Mouse (Mus musculus) embryonic facial prominence, embryonic 14.5 days (tissue): ENCODE data around the gene Hsd17b6. TPM values are rescaled to one million over a fixed set of nuclear protein-coding genes. Genes with fewer than 3 reads are reported as not detected.
"Not testable (repeated sequence)": the region's sequence is repeated elsewhere in the genome, so short reads cannot be mapped to it uniquely, and the experiment has no call there.

ENCODE experiments used
- ATAC-seq: fragments of 200-750 bp; cut with Nextera tagmentation; 2 replicates; pipeline ENCODE4 v1.8.0; 2017; ENCODE audit warnings: low read depth, moderate number of reproducible peaks, moderate TSS enrichment
- DNase-seq: peaks from one replicate; pipeline ENCODE4 v3.0.0-alpha.2; 2015; ENCODE audit warnings: low spot score
- H3K27ac ChIP-seq: fragments of 300-500 bp; sonication (generic); replicated peaks from 2 replicates; pipeline ENCODE4 v1.5.1; 2014; ENCODE audit warnings: low read depth, mild to moderate bottlenecking, low read length, moderate library complexity
- H3K27me3 ChIP-seq: fragments of 300-500 bp; sonication (generic); replicated peaks from 2 replicates; pipeline ENCODE4 v1.6.1; 2014; ENCODE audit warnings: low read length; ENCODE audit not compliant: control insufficient read depth, insufficient read depth
- H3K36me3 ChIP-seq: fragments of 300-500 bp; sonication (generic); 2 replicates; pipeline ENCODE4 v1.6.1; 2014; ENCODE audit warnings: low read length, mixed read lengths; ENCODE audit not compliant: control insufficient read depth, insufficient read depth
- H3K4me1 ChIP-seq: fragments of 300-500 bp; sonication (generic); 2 replicates; pipeline ENCODE4 v1.6.1; 2014; ENCODE audit warnings: antibody characterized with exemption, low read length; ENCODE audit not compliant: control insufficient read depth, insufficient read depth
- H3K4me2 ChIP-seq: fragments of 300-500 bp; sonication (generic); 2 replicates; pipeline ENCODE4 v1.6.1; 2014; ENCODE audit warnings: low read depth, mild to moderate bottlenecking, low read length, moderate library complexity, mixed read lengths
- H3K4me3 ChIP-seq: fragments of 300-500 bp; sonication (generic); 2 replicates; pipeline ENCODE4 v1.5.1; 2014; ENCODE audit warnings: low read depth, mild to moderate bottlenecking, low read length
- H3K9ac ChIP-seq: fragments of 300-500 bp; sonication (generic); 2 replicates; pipeline ENCODE4 v1.6.1; 2014; ENCODE audit warnings: low read depth, mild to moderate bottlenecking, low read length, moderate library complexity, mixed read lengths
- H3K9me3 ChIP-seq: fragments of 300-500 bp; sonication (generic); 2 replicates; pipeline ENCODE4 v1.6.1; 2016; ENCODE audit warnings: low read length; ENCODE audit not compliant: control insufficient read depth
- WGBS: fragments of 180-500 bp; shearing (Covaris S2); extraction: QIAGEN DNeasy Blood & Tissue Kit; methylation state at CpG from one replicate; pipeline ENCODE4 v1.1.7; 2014; 5-methylcytosine and 5-hydroxymethylcytosine counted together
- polyA plus RNA-seq: library from polyadenylated mRNA; unstranded; fragments of >200 nt; fragmentation: Nextera tagmentation; extraction: Ambion mirVana; gene quantifications from 2 replicates; pipeline ENCODE4 v1.2.1, GENCODE M21; 2014

Gene Hsd17b6
- 0.75 TPM in 1 of 2 replicates, not detected in the other for polyA plus RNA-seq

DNA sequence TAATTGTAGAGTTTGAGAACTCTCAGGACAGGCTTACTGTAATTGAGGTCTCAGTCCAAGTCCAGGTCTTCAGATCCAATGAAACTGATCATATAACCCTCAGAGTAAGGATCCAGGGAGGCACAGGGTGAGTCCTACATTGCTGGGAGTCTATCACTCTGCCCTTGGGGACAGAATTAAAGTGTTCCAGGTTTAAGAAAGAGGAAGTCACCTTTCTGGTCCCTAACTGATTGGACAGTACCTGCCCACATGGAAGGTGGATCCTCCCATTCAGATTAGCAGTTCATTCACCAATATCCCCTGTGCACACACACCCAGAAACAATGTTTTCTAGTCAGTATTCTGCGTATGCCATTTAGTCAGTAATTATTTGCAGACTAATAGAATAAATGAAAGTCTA lies at the start of gene Hsd17b6:
Gene Hsd17b6, minus strand, starts transcription at position 166 of the 400 bp plus-strand sequence.
- H3K27me3 ChIP-seq: no peaks in the 10 kb centered on the region
- no peak within 1 kb of the TSS for H3K4me2 ChIP-seq
- H3K4me1 ChIP-seq: no peaks in the 10 kb centered on the region
- no peak for DNase-seq
- no peaks in the 10 kb centered on the region for H3K9me3 ChIP-seq
- H3K9ac ChIP-seq: no peak within 1 kb of the TSS
- ATAC-seq: no peak
- no peaks in the 10 kb centered on the region for H3K36me3 ChIP-seq
- no peak within 1 kb of the TSS for H3K27ac ChIP-seq
- 83% methylated on average over 1 of the region's 1 CpGs for WGBS
- no peak within 1 kb of the TSS for H3K4me3 ChIP-seq

GRCm38 (mm10) chr10:128053001-128053400 lies 45.6 kb upstream of the Hsd17b6 start:
- 94% methylated on average over 8 of the region's 8 CpGs for WGBS
- Histone ChIP-seq H3K9me3 (no peaks in the 10 kb centered on the region), H3K36me3 (peaks cover 34% of the 10 kb centered on the region), H3K27ac (no peak overlapping the region), H3K4me2 (no peak overlapping the region), H3K4me1 (no peaks in the 10 kb centered on the region), H3K27me3 (no peaks in the 10 kb centered on the region), H3K4me3 (no peak overlapping the region), H3K9ac (no peak overlapping the region)
- DNase-seq (no peak), ATAC-seq (no peak)

DNA sequence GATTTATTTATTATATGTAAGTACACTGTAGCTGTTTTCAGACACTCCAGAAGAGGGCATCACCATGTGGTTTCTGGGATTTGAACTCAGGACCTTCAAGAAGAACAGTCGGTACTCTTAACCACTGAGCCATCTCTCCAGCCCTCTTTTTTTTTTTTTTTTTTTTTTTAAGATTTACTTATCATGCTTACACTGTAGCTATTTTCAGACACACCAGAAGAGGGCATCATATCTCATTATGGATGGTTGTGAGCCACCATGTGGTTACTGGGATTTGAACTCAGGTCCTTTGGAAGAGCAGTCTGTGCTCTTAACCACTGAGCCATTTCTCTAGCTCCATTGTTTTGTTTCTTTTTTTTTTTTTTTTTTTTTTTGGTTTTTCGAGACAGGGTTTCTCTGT lies 44.7 kb upstream of the Hsd17b6 start:
- H3K27me3 ChIP-seq, H3K4me3 ChIP-seq, H3K9me3 ChIP-seq, H3K4me1 ChIP-seq, H3K27ac ChIP-seq, H3K9ac ChIP-seq, ATAC-seq, H3K4me2 ChIP-seq, DNase-seq: not testable (repeated sequence)
- peaks cover 42% of the 10 kb centered on the region for H3K36me3 ChIP-seq
- 92% methylated on average over 1 of the region's 2 CpGs for WGBS

DNA sequence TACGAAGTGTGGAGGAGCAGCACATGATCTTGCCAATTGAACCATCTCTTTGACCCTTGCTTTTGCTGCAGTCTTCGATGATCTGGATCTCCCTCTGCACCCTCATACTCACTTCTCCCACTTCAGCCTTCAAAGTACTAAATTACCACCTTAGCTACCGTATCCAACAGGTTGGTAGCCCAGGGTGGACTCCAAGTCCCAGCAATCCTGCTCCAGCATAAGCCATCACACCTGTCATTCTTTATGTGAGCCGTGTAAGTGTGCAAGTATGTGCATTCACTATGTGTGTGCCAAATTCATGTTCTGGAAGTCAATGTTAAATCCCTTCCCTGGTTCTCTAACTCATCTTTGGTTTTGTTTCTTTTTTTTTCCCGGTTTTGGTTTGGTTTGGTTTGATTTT lies 44.2 kb upstream of the Hsd17b6 start:
- 98% methylated on average over 5 of the region's 5 CpGs for WGBS
- H3K4me1 ChIP-seq: no peaks in the 10 kb centered on the region
- DNase-seq (no peak), ATAC-seq (no peak)
- peaks cover 47% of the 10 kb centered on the region for H3K36me3 ChIP-seq
- no peak overlapping the region for H3K9ac ChIP-seq
- H3K27me3 ChIP-seq: no peaks in the 10 kb centered on the region
- H3K9me3 ChIP-seq: no peaks in the 10 kb centered on the region
- H3K27ac ChIP-seq: no peak overlapping the region
- H3K4me2 ChIP-seq: no peak overlapping the region
- H3K4me3 ChIP-seq: no peak overlapping the region

DNA sequence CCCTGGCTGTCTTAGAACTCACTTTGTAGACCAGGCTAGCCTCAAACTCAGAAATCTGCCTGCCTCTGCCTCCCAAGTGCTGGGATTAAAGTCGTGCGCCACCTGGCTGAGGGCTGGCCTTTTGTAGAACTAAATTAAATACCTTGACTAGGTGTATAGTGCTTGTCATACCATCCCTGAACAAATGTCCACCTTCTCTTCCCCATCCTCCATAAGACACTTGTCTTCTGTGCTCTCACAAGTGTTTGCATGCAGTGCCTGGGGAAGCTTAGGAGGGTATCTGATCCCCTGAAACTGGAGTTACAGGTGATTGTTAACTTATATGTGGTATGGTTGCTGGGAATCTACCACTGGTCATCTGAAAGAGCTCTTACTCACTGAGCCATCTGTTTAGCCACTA lies 42.9 kb upstream of the Hsd17b6 start:
- Histone ChIP-seq H3K27ac (no peak overlapping the region), H3K27me3 (no peaks in the 10 kb centered on the region), H3K9me3 (no peaks in the 10 kb centered on the region), H3K36me3 (peaks cover 60% of the 10 kb centered on the region), H3K4me3 (no peak overlapping the region), H3K4me1 (no peaks in the 10 kb centered on the region), H3K4me2 (no peak overlapping the region), H3K9ac (no peak overlapping the region)
- WGBS: 94% methylated on average over 2 of the region's 2 CpGs
- DNase-seq (no peak), ATAC-seq (no peak; the same call in 1 of the 2 replicates)

DNA sequence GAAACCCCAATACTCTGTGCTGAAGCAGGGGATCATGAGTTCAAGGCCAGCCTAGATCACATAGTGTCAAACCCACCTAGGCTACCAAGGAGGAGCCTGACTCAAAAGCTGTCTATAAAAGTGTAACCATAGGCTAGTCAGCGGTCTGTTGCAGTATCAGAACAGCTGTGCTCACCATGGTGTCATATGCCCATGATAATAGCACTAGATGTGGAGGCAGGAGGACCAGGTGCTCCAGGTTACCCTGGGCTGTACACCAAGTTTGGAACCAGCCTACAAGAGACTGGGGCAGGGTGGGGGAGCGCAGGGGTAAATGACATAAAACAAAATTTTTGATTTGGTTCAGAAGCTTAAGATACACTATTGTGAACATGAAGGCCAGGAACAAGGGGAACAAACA lies 42.3 kb upstream of the Hsd17b6 start:
- WGBS: 94% methylated on average over 2 of the region's 2 CpGs

GRCm38 (mm10) chr10:128048157-128048556 lies 40.7 kb upstream of the Hsd17b6 start:
- Histone ChIP-seq H3K9ac (no peak overlapping the region), H3K27ac (no peak overlapping the region), H3K4me2 (no peak overlapping the region), H3K9me3 (no peaks in the 10 kb centered on the region), H3K4me3 (no peak overlapping the region), H3K27me3 (no peaks in the 10 kb centered on the region), H3K4me1 (no peaks in the 10 kb centered on the region), H3K36me3 (peaks cover 82% of the 10 kb centered on the region)
- no peak for ATAC-seq
- no peak for DNase-seq
- WGBS: 95% methylated on average over 8 of the region's 8 CpGs

More for the DNA sequence above, 42.3 kb upstream of the Hsd17b6 start:
- H3K27me3 ChIP-seq: no peaks in the 10 kb centered on the region
- DNase-seq (no peak), ATAC-seq (no peak)
- H3K9me3 ChIP-seq: no peaks in the 10 kb centered on the region
- H3K27ac ChIP-seq: no peak overlapping the region
- peaks cover 66% of the 10 kb centered on the region for H3K36me3 ChIP-seq
- no peak overlapping the region for H3K9ac ChIP-seq
- no peak overlapping the region for H3K4me3 ChIP-seq
- no peak overlapping the region for H3K4me2 ChIP-seq
- H3K4me1 ChIP-seq: no peaks in the 10 kb centered on the region

GRCm38 (mm10) chr10:128043041-128043835 lies 35.8 kb upstream of the Hsd17b6 start:
- Histone ChIP-seq H3K4me3 (no peak overlapping the region), H3K9ac (peak overlapping the region; percentile 38; the same call in 1 of the 2 replicates), H3K36me3 (peaks cover 98% of the 10 kb centered on the region), H3K4me2 (no peak overlapping the region), H3K27ac (no peak overlapping the region), H3K9me3 (no peaks in the 10 kb centered on the region), H3K4me1 (peaks cover 17% of the 10 kb centered on the region), H3K27me3 (no peaks in the 10 kb centered on the region)
- DNase-seq (no peak), ATAC-seq (no peak)
- 65% methylated on average over 3 of the region's 3 CpGs for WGBS

GRCm38 (mm10) chr10:128042466-128042865 lies 35.1 kb upstream of the Hsd17b6 start:
- WGBS: 88% methylated on average over 3 of the region's 3 CpGs
- Histone ChIP-seq H3K4me1 (peaks cover 22% of the 10 kb centered on the region), H3K36me3 (peaks cover 92% of the 10 kb centered on the region), H3K9me3 (no peaks in the 10 kb centered on the region), H3K27ac (no peak overlapping the region), H3K4me2 (no peak overlapping the region), H3K27me3 (no peaks in the 10 kb centered on the region), H3K9ac (no peak overlapping the region; the same call in 1 of the 2 replicates), H3K4me3 (no peak overlapping the region)
- DNase-seq: no peak
- ATAC-seq: no peak
